Mouse (Mus musculus) adrenal gland, postnatal 25 days (tissue): ENCODE data around the gene Tex12. TPM values are rescaled to one million over a fixed set of nuclear protein-coding genes. Genes with fewer than 3 reads are reported as not detected.
A peak's percentile ranks its signal among the peaks of the same experiment; 100 is the strongest.

Source experiments
- DNase-seq: peaks from one replicate; pipeline ENCODE4 v3.0.0; 2021; ENCODE audit warnings: mixed read lengths
- total RNA-seq: library from RNA; stranded (reverse); gene quantifications from 2 replicates; pipeline ENCODE4 v1.2.3, GENCODE M21; 2021

Gene Tex12
- total RNA-seq, 1 experiment from 2014 or later, result not detected

DNA sequence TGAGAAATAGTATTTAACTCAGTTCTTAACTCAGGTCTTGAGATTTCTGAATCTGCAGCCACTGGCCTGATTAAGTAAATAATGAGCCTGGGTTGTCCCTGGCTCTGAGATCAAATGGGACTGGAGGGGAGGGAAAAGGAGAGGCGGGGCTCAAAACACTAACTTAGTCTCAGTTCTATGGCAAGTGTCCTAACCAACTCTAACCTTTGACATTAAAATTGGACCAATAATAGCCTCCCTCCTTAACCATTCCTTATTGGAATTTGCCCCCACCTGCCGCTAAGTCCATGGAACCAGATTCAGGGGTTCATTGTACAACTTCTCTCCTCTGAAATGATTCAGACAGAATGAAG is 6.1 kb downstream of the Tex12 start, which contains the start of gene Bco2:
TSS of gene Bco2 (minus strand) at position 88 of the 353 bp plus-strand sequence.
- DNase-seq, result no peak

DNA sequence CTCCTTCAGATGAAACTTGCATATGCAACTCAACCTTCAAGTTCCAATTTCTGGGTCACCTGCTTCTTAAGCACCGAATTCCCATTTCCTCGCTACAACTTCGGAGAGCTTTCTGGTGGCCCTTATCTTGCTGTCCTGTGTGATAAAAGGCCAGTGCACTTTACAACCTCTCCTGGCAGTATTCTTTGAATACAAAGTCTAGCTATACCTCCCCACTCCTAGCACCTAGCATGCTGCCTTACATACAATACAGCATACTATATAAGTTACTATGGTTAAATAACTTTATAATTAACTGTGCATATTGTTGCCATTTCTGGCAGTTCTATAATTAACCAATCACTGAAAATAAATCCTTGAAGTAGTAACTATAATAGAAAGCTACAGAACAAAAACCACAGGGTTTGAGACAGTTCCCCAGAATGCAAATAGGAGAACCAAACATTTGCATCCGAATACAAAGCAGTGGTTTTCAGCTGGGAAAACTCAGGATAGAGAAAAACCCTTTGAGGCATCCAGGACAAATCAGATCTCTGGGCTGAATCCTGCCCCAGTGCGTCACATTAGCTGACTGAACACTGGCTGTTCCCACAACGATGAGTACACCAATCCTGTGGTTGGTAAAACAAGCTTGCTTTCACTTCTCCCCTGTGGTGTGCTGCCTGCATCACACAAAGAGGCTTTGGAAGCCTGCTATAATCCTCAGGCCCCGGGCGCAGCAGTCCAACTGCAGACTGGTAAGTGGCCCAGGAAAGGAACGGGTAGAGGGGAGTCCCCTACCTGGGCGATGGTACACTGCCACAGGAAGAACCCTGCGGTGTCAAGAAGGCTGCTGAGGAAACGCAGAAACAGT is 6.7 kb downstream of the Tex12 start, which contains the start of gene Il18:
TSS of gene Il18 (plus strand) at position 587 of the 853 bp plus-strand sequence.
- DNase-seq, result no peak

DNA sequence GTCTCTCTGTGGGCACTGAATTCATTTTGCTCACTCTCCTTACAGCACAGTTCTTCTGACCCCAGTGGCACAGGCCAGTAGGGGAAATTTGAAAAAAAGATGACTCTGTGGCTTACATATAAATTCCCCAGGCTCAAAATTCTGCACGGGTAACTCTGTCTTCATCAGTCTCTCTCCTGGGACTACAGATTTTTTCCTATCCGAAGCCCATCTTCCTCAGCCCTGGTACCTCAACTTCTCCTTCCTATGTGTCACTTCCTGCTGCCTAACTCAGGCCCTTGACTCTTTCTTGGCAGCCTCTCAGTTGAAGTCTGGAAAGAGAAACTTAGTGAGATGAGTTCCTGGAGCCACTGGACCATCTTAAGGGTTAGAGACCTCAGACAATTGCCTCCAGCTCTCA is 7.6 kb downstream of the Tex12 start:
- DNase-seq, result no peak

DNA sequence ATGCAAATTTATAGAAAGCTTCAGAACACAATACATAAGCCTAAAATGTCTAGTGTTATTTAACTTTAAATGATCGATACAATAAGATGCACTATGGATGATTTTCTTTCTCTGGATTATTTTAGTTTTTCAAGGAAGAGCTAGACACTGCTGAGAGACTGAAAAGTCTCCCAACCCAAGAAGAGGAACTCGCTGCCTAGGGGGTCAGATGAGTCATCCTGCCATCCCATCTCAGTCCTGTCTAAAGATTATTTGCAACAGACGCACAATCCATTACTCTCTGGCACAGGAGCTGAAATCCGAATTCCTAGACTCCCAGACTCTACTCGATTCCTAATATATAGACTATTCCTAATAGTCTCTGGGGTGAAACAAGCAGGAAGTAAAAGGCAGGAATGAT is 8.9 kb downstream of the Tex12 start:
- no peak for DNase-seq

DNA sequence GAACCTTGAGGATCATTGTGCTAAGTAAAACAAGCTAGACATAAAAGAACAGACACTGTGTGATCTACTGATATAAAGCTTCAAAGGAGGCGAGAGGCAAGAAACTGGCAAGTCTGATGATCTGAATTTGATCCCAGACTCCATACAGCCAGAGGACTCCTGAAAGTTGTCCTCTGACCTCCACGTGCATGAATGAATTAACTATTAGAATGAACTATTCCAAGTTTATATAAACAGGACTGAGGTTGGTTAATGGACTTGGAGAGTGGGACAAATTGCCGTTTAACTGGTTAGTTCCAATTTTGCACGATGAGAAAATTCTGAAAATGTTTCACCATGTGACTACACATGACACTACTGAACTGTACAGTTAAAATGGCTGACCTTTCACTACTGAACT is 12.2 kb downstream of the Tex12 start:
- DNase-seq, result no peak

DNA sequence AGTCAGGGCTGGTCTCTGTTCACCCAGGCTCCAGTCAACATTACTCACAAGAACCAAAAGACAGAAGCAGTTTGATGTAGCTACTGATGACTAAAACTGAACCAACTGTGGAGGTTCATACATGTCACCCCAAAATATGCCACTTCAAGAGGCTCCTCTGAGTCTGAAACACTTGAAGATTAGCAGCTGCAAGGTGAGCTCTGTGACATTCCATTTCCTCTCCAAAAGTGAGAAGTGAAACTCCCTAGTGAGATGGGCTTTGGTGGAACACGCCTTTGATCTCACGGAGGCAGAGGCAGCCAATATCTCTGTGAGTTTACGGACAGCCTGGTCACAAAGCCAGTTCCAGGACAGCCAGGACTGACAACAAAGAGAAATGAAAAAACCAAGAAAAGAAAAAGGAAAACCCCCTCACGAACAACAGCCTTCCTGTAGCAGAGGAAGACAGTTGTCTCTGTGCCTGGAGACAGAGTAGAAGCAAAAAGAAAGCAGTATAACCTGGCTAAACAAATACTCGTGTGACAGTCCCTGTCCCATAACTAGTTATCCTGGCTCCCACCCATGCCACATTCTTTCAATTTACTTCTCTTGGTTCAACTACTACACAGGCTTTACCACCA is 13.2 kb downstream of the Tex12 start:
- no peak for DNase-seq

DNA sequence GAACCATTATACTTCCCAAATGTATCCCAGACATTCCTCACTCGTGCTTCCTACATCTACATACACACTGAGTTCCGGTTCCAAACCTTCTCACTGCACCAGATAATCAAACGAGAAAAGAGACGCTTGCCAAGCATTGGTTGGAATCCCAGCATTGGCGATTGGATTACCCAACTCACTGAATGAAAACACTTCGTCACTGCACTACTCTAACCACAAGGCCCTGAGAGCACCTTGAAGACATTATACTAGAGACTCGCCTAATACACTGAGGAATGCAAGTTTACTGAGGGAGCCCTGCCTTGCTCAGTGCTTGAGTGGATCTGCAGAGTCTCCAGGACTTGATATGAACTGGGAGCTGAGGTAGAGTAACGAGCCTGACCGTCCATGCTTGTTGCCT is 18.7 kb downstream of the Tex12 start:
- DNase-seq, result no peak

DNA sequence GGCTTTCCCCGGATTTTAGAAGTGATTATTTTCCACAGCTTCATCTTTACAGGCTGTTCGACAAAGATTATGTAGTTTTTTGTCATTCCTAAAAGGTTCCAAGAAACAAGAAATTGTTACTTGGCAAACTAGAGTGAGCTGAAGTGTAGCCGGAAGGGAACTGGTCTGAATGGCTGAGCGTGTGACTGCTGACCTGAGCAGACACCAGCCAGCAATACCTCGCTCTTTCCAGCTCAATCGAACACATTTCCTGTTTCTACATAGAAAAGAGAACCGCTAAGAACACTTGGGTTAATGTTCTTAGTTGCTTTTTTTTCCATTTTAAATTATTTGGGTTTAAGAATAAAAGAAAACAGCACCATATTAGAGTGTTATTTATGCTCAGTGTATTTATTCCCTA is 21.0 kb downstream of the Tex12 start:
- no peak for DNase-seq

DNA sequence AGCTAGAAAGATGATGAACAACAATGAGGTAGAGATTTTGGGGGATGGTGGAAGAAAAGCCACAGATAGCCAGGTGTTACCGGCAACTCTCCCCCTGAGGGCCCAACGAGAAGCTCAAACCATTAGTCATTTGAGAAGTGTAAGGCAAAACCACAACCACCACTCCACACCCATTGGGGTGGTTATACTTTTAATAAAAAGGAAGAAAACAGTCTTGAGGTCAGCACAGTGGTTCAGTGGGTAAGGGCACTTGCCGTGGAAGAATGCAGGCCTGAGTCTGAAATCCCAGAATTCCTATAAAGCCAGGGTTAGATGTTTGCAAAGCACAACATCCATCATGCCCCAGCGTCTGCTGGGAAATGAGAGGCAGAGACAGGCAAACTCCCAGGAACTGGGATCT is 23.8 kb downstream of the Tex12 start:
- DNase-seq, result no peak

DNA sequence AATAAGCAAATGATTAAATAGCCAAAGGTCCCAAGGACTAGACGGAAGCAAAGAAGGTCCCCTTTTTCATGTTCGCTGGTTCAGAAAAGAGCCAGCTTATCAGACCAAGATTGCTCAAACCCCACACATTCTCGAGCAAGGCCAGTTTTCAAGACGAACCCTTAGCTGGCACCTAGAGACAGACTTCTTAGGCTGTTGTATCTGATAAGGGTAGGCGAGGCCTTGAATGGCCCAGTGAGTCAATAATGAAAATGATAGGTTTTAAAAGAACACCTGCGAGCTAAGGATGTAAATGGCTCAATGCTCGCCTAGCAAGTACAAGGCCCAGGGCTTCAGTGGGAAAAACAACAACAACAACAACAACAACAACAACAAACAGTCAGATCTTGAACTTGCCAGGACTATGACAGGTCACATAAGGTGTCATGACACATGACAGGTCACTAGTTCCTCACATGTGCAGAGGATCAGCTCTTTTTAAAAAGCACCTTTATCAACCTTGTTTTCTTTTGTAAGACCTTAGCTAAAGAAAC is 24.5 kb downstream of the Tex12 start:
- no peak for DNase-seq

DNA sequence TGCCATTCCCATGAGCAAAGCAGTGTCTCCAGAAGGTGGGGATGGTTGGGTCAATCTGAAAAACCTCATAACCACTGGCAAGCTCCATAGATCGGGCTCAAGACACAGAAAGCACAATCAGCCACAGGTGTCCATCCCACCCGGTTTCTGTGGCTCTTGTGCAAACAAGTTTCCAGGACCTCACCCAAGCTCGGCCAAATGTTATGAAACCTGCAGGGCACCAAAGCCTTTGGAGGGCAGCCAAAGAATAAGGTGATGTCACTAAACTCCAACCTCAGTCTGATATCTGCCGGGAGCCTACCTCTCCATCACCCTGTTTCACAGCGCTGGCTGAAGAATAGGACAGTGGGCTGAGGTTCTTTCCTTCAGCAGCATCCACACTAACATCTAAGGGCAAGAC is 25.2 kb downstream of the Tex12 start:
- no peak for DNase-seq

DNA sequence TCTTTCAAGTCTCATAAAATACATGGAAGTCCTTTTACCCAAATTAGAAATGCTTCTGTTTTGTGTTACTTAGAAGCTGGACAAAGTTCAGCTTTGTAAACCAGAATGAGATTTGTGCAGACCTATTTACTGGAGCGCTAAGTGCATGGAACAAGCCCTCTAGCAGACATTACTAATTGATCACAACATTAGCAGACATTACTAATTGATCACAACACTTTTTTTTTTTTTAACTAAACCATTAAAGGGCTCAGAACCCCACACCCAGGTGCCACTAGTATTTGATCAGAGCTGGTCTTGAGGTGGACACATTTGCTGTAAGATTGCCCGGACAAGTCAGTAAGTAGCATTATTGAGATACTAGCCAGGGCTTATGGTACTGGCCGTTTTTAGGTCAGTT is 27.3 kb downstream of the Tex12 start:
- DNase-seq, result no peak

DNA sequence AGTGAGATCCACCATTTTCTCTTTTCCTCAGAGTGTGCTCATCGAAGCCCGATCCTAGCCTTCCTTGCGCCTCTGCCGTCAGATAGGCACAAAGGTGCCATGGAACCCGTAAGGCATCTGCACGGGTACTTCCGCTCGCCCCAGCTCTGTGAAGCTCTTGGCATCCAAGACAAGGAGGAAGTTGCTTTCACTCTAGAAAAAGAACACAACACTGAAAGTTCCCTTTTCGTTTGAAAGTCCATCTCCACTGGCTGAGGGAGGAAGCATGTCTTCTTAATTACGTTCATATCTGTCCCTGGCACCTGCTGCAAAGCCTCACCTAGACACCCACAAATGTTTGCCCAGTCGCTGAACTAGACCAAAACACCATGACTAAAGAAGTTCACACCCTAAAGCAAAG is 27.8 kb downstream of the Tex12 start:
- DNase-seq, result no peak

DNA sequence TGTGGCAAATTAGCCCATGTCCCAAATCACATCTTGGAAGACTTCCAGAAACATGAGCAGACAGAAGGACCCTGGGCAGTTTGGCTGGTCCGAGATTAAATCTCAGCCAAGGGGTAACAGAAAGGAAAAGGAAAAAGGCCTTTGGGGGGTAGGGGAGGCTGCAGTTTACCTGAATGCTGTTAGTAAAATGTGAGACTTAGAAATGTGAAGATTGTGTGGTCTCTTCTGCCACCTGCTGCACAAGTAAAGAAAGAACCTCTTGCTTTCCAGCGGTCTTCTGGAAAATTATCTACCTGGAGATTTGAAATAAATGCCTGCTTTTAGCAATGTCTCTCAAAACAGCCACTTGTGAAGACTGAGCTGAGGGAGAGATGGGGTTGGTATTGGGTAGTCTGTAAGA is 30.2 kb downstream of the Tex12 start:
- DNase-seq, result no peak

DNA sequence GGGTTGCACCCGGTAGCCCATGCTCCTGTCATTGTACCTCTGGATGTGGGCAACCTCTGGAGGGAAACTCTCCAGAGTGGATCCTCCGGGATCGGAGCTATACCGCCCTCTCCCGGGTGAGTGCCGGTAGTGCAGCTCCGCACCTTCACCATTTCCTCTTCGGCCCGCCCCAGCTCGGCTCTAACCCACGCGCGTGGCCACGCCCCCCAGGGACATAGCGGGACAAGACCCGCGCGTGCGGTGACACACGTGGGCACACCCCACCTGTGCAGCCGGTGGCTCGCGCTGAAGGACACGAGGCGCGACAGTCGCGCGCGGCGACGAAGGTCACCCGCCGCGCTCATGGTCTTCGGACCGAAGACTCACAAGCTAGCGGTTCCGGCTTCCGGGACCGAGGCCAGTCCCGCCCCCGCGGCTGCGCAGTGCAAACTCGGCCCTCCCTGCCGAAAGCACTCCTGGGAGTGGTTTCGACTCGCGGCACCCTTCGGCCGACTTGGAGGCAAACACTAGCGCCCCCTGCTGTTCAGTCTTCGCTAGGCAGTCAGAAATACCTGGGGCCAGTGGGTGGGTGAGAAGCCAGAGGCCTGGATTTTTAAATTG is 32.7 kb downstream of the Tex12 start, which contains the start of gene Pts:
TSS of gene Pts (minus strand) at position 432 of the 600 bp plus-strand sequence.
- peak; percentile 98 for DNase-seq

DNA sequence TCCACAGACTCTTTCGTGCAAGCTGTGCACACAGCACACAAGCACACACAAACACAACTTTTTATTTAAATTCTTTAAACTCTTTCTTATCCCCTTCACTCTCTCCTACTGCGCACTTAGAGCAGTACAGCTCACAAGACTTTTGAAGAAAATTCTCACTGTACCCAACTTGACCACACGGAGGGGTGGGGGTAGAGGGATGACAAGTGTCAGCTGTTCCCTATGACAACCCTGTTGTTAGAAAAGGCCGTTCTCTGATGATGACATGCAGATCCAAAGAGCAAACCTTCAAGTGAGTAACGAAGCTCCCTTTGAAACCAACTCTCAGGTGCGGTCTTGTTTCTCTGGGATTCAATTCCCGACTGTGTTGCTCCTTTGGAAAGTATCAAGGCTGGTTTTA is 33.3 kb downstream of the Tex12 start:
- no peak for DNase-seq

DNA sequence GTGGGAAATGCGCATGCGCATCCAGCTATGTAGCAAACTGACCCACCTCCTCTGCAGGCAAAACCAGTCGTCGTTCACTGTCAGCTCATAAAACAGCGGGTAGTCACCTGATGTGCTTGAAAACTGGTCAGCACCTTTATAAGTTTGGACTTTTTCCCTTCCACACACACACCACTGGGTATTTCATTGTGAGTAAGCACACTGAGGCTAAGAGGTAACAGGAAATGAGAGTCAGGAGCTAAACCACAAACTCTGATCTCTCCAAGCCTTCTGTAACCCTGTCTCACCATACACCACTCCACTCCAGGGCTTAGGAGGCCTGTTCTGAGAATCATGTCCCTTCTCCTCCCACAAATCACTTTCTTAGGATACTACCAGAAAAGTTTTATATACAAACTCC is 35.5 kb downstream of the Tex12 start:
- DNase-seq, result no peak

DNA sequence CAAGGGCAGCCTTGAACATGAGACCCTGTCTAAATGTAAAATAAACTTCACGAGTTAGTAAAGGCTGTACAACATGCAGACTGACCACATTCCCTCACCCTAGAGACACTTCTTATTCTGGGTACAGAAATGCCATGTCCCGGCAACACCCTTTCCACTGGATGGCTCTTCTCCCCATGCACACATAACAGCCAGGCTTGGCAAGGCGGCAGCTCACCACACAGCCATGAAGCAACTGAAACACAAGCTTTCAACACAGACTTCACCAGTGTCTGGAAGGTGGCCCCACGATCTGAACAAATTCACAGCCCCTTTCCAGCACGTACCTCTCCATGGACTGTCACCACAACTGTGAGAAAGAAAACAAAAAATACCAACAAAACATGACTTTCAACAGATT is 36.2 kb downstream of the Tex12 start:
- no peak for DNase-seq

DNA sequence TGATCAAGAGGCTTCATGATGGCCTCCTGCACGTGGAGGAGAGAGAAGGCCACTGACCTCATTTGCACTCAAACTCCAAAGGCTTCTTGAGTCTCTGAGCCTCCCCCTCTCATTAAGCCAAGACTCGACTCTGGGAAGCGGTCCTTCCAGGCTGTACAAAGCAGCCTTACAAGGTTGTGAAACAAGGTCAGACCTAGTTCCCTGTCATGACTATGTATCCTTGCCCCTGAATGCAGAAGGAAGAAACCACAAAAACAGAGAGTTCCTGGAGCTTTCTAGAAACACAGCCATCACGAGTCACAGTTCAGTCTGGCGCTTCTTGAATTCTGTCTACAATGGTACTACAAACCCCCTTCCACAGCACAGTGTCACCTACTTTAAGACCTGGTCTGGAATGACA is 38.6 kb downstream of the Tex12 start:
- no peak for DNase-seq

DNA sequence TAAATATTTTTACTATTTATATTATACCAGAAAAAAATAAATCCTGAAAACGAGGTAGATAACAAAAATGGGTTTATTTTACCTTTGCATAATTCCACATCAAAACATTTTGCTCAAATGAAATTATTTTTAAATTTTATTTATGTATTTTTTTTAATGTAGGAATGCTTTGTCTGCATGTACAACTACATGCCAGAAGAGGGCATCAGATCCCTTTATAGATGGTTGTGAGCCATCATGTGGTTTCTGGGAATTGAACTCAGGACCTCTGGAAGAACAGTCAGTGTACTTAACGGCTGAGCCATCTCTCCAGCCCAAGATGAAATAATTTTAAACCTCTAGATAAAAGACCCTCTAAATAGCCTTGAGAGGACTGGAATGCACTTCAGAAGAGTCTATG is 39.6 kb downstream of the Tex12 start:
- no peak for DNase-seq

DNA sequence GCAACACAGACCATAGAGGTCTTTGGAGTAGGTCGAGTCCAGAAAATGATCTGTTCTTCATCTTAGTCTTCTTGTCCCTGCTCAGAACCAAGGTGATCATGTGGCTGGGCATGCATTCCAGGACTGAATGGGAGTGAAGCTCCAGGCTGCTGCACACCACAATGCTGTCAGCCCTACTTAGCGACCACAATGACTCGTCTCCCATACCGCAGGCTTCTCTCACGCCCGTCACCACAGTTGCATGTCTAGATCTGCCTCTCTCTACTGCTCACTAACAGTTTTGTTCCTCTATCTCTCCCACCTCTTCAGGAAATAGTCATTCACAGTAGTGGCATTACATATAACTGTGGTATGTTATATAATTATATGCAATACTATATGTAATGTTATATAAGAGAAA is 40.4 kb downstream of the Tex12 start:
- no peak for DNase-seq

DNA sequence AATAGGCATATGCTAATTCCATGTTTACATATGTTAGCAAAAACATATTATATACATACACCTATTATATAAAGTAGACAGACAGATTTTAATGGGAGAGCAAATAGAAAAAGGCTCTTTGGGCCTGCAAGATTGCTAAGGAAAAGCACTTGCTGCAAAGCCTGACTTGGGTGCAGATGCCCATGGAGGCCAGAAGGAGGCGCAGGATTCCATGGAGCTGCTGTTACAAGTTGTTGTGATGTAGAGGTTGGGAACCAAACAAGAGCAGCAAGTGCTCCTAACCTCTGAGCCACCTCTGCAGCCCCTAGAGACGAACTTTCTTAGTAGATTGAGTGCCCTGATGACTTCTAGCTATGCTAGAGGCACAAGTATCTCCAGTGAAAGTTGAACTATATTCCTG is 42.3 kb downstream of the Tex12 start:
- no peak for DNase-seq

DNA sequence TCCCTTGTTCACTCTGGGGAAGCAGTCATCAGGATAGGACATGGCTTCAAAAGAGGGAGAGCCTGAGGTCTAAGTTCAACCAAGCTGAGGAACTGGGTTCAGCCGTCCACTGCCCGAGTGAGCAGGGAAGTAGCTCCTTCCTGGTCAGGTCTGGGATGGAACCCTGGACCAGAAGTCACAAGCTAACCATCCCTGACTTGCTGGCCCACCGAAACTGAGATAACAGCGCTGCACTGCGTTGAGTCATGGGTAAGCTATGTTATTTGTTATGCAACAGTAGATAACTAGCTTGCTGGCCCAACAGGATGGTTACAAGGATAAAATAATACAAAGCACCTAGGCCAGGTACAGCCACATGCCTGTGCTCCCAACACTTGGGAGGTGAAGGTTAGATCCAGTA is 45.7 kb downstream of the Tex12 start:
- DNase-seq, result no peak
